Mouse (Mus musculus) small intestine, adult 2 months (tissue): ENCODE data around the gene Tmx1.

Source experiments
- CTCF ChIP-seq: fragments of 200-500 bp; IDR thresholded peaks from 2 replicates; pipeline ENCODE4 v1.5.1; 2012; ENCODE audit warnings: low read depth, mild to moderate bottlenecking, control low read depth, inconsistent platforms, low read length, moderate library complexity, mixed read lengths; ENCODE audit not compliant: insufficient replicate concordance, insufficient read length; ENCODE audit errors: extremely low read depth
- POLR2A ChIP-seq: fragments of 200-500 bp; IDR thresholded peaks from 2 replicates; pipeline ENCODE4 v1.6.1; 2012; ENCODE audit warnings: low read depth, mild to moderate bottlenecking, control low read depth, inconsistent platforms, low read length, moderate library complexity

DNA sequence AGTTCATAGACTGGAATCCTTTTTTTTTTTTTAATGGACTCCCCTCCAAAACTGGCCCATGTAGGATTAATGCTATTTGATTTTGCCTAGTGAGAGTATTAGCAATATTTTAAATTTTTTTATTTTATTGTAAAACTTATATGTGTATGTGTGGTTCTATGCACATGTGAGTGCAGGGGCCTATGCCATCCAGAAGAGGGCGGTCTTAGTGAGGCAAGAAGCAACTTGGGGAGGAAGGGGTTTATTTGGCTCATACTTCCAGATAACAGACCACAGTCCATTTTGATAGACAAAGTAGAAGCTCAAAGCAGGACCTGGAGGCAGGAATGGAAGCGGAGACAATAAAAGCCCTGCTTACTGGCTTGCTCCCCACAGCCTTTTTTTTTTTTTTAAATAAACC is 59.5 kb downstream of the Tmx1 start:
- TF ChIP-seq CTCF (no peak), POLR2A (no peak)
